Mouse (Mus musculus) intestine, embryonic 16.5 days (tissue): Measurements from ENCODE around the gene Uts2r. TPM values are rescaled to one million over a fixed set of nuclear protein-coding genes. Genes with fewer than 3 reads are reported as not detected.

Source experiments
- ATAC-seq: fragments of 200-750 bp; cut with Nextera tagmentation; 2 replicates; pipeline ENCODE4 v1.8.0; 2017; ENCODE audit warnings: moderate TSS enrichment, moderate library complexity
- H3K27ac ChIP-seq: fragments of 300-500 bp; sonication (generic); 2 replicates; pipeline ENCODE4 v1.5.1; 2014; ENCODE audit warnings: mild to moderate bottlenecking, low read length
- H3K27me3 ChIP-seq: fragments of 300-500 bp; sonication (generic); replicated peaks from 2 replicates; pipeline ENCODE4 v1.6.1; 2014; ENCODE audit warnings: low read length, control low read depth, mixed read lengths; ENCODE audit not compliant: control insufficient read depth, insufficient read depth
- H3K36me3 ChIP-seq: fragments of 300-500 bp; sonication (generic); 2 replicates; pipeline ENCODE4 v1.6.1; 2014; ENCODE audit warnings: low read length, control low read depth; ENCODE audit not compliant: control insufficient read depth, insufficient read depth
- H3K4me1 ChIP-seq: fragments of 300-500 bp; sonication (generic); 2 replicates; pipeline ENCODE4 v1.6.1; 2014; ENCODE audit warnings: low read length, control low read depth, mixed read lengths; ENCODE audit not compliant: control insufficient read depth, insufficient read depth
- H3K4me2 ChIP-seq: fragments of 300-500 bp; sonication (generic); 2 replicates; pipeline ENCODE4 v1.6.1; 2014; ENCODE audit warnings: low read depth, low read length, control low read depth
- H3K4me3 ChIP-seq: fragments of 300-500 bp; sonication (generic); 2 replicates; pipeline ENCODE4 v1.5.1; 2014; ENCODE audit warnings: mild to moderate bottlenecking, low read length
- H3K9ac ChIP-seq: fragments of 300-500 bp; sonication (generic); 2 replicates; pipeline ENCODE4 v1.6.1; 2014; ENCODE audit warnings: low read depth, low read length
- H3K9me3 ChIP-seq: fragments of 300-500 bp; sonication (generic); 2 replicates; pipeline ENCODE4 v1.6.1; 2016; ENCODE audit warnings: low read length, control low read depth; ENCODE audit not compliant: control insufficient read depth
- WGBS: fragments of 180-500 bp; shearing (Covaris S2); extraction: QIAGEN DNeasy Blood & Tissue Kit; methylation state at CpG from one replicate; pipeline ENCODE4 v1.1.7; 2014; 5-methylcytosine and 5-hydroxymethylcytosine counted together
- polyA plus RNA-seq: library from polyadenylated mRNA; unstranded; fragments of >200 nt; fragmentation: Nextera tagmentation; extraction: Ambion mirVana; gene quantifications from 2 replicates; pipeline ENCODE4 v1.2.1, GENCODE M21; 2015

Uts2r gene
- polyA plus RNA-seq, 1 experiment from 2014 or later, result not detected

DNA sequence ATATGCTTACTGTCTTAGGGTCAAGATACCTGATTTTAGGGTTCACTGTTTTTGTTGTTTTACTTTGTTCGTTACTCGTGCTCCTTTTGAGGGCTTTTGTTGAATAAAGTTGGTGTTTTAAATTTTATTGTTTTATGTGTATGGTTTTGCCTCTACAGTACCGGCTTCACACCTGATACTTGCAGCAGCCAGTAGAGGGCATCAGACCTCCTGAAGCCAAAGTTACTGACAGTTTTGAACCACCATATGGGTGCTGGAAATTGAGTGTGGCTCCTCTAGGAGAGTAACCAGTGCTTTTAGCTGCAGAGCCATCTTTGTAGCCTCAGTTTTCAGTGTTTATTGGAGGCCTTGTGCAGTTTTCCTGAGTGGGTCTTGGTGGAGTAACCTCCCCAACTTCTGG, 11.9 kb upstream of the Uts2r start:
- no peak overlapping the region for H3K9ac ChIP-seq
- WGBS, result 79% methylated on average over 3 of the region's 3 CpGs
- no peak overlapping the region for H3K4me3 ChIP-seq
- peaks cover 5% of the 10 kb centered on the region for H3K4me1 ChIP-seq
- no peaks in the 10 kb centered on the region for H3K36me3 ChIP-seq
- no peak overlapping the region for H3K4me2 ChIP-seq
- no peak overlapping the region for H3K27ac ChIP-seq
- ATAC-seq, result no peak
- no peaks in the 10 kb centered on the region for H3K9me3 ChIP-seq
- H3K27me3 ChIP-seq, result no peaks in the 10 kb centered on the region

DNA sequence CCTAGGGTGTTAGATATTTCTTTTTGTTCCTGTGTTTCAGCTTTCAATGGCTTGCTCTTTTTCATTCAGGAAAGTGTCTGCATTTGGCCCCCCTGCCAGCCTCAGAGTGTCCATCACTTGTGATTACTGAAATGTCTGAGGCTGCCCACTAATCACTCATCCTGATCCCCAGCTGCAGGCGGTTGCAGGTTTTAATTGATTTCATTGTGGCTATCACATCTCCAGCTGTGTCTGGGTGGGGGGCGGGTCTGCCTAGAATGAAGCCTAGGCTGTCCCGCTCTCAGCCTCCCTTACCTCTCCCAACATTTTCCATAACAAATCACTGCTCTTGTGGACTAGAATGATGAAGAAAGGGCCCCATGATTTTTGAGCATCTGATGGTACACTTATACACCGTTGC, 5.9 kb upstream of the Uts2r start:
- H3K4me2 ChIP-seq, result no peak overlapping the region
- H3K9me3 ChIP-seq, result no peaks in the 10 kb centered on the region
- H3K4me1 ChIP-seq, result 0 out of 2 replicates have a peak, but pooled peaks cover 4% of the 10 kb centered on the region
- WGBS, result 42% methylated on average over 4 of the region's 4 CpGs
- peaks cover 29% of the 10 kb centered on the region for H3K27me3 ChIP-seq
- H3K4me3 ChIP-seq, result no peak overlapping the region
- no peaks in the 10 kb centered on the region for H3K36me3 ChIP-seq
- ATAC-seq, result no peak
- H3K27ac ChIP-seq, result no peak overlapping the region
- no peak overlapping the region for H3K9ac ChIP-seq

GRCm38 (mm10) chr11:121156411-121156891, 3.6 kb upstream of the Uts2r start:
- H3K27me3 ChIP-seq, result peaks cover 29% of the 10 kb centered on the region
- H3K4me3 ChIP-seq, result peak overlapping the region; percentile 44
- ATAC-seq, result peak; percentile 31; the same call in 1 of the 2 replicates
- no peaks in the 10 kb centered on the region for H3K9me3 ChIP-seq
- no peak overlapping the region for H3K9ac ChIP-seq
- no peak overlapping the region for H3K27ac ChIP-seq
- 0 out of 2 replicates have a peak, but pooled peaks cover 4% of the 10 kb centered on the region for H3K4me1 ChIP-seq
- H3K36me3 ChIP-seq, result no peaks in the 10 kb centered on the region
- H3K4me2 ChIP-seq, result peak overlapping the region; percentile 68
- under 1% methylated on average over 45 of the region's 45 CpGs for WGBS

- no peaks in the 10 kb centered on the region for H3K9me3 ChIP-seq
- H3K36me3 ChIP-seq, result no peaks in the 10 kb centered on the region
- no peak overlapping the region for H3K4me2 ChIP-seq
- H3K9ac ChIP-seq, result no peak overlapping the region
- ATAC-seq, result no peak
- 91% methylated on average over 26 of the region's 26 CpGs for WGBS
- no peak overlapping the region for H3K4me3 ChIP-seq
- 0 out of 2 replicates have a peak, but pooled peaks cover 4% of the 10 kb centered on the region for H3K4me1 ChIP-seq
- H3K27me3 ChIP-seq, result peaks cover 18% of the 10 kb centered on the region
- no peak overlapping the region for H3K27ac ChIP-seq
Measured at GRCm38 (mm10) chr11:121160636-121161346, 720 bp downstream of the Uts2r start.

- ATAC-seq, result no peak
- 84% methylated on average over 4 of the region's 4 CpGs for WGBS
- Histone ChIP-seq H3K36me3 (no peaks in the 10 kb centered on the region), H3K4me3 (no peak overlapping the region), H3K27ac (no peak overlapping the region), H3K9me3 (no peaks in the 10 kb centered on the region), H3K4me2 (no peak overlapping the region), H3K4me1 (no peaks in the 10 kb centered on the region), H3K27me3 (no peaks in the 10 kb centered on the region), H3K9ac (no peak overlapping the region)
Measured at GRCm38 (mm10) chr11:121163751-121164150, 3.7 kb downstream of the Uts2r start.

GRCm38 (mm10) chr11:121173203-121173602, 13.1 kb downstream of the Uts2r start:
- Histone ChIP-seq H3K4me3 (no peak overlapping the region), H3K9me3 (no peaks in the 10 kb centered on the region), H3K4me2 (no peak overlapping the region), H3K27me3 (no peaks in the 10 kb centered on the region), H3K27ac (no peak overlapping the region), H3K36me3 (no peaks in the 10 kb centered on the region), H3K9ac (no peak overlapping the region), H3K4me1 (peaks cover 5% of the 10 kb centered on the region; the same call in 1 of the 2 replicates)
- no peak for ATAC-seq
- 81% methylated on average over 5 of the region's 5 CpGs for WGBS

- H3K9me3 ChIP-seq, result no peaks in the 10 kb centered on the region
Measured at GRCm38 (mm10) chr11:121174234-121174633, 14.2 kb downstream of the Uts2r start.

GRCm38 (mm10) chr11:121176285-121177270, 16.5 kb downstream of the Uts2r start:
- Histone ChIP-seq H3K27ac (no peak overlapping the region), H3K36me3 (no peaks in the 10 kb centered on the region), H3K4me1 (peaks cover 5% of the 10 kb centered on the region; the same call in 1 of the 2 replicates), H3K9ac (no peak overlapping the region), H3K27me3 (no peaks in the 10 kb centered on the region), H3K9me3 (no peaks in the 10 kb centered on the region), H3K4me3 (no peak overlapping the region), H3K4me2 (no peak overlapping the region)
- peak; percentile 71 for ATAC-seq
- WGBS, result 47% methylated on average over 12 of the region's 12 CpGs

More at GRCm38 (mm10) chr11:121174234-121174633, 14.2 kb downstream of the Uts2r start:
- ATAC-seq, result no peak
- Histone ChIP-seq H3K36me3 (no peaks in the 10 kb centered on the region), H3K4me1 (peaks cover 5% of the 10 kb centered on the region; the same call in 1 of the 2 replicates), H3K27me3 (no peaks in the 10 kb centered on the region), H3K9ac (no peak overlapping the region), H3K27ac (no peak overlapping the region), H3K4me3 (no peak overlapping the region), H3K4me2 (no peak overlapping the region)
- WGBS, result 59% methylated on average over 3 of the region's 3 CpGs

- Histone ChIP-seq H3K4me1 (no peaks in the 10 kb centered on the region), H3K4me3 (no peak overlapping the region), H3K36me3 (no peaks in the 10 kb centered on the region), H3K9me3 (no peaks in the 10 kb centered on the region), H3K9ac (no peak overlapping the region), H3K4me2 (no peak overlapping the region), H3K27me3 (no peaks in the 10 kb centered on the region), H3K27ac (no peak overlapping the region)
- WGBS, result 87% methylated on average over 3 of the region's 3 CpGs
- ATAC-seq, result no peak
Measured at GRCm38 (mm10) chr11:121189681-121190080, 29.6 kb downstream of the Uts2r start.
